17 mouse cellular contexts compared by ENCODE assay signal in genomic region chr7:131465117-131465601, GRCm38 (mm10). TPM values are rescaled to one million over a fixed set of nuclear protein-coding genes. Genes with fewer than 3 reads are reported as not detected.
DNase-seq lines count a peak whose midpoint lies in the region; ATAC-seq and TF ChIP-seq lines count a peak whose summit lies in the region.
"Had no signal": no experiment of that assay in that cellular context is flagged by ENCODE, and none has a peak within 500 bp of the region (broad histone marks: within the 10 kb centered on the region; RNA-seq: fewer than 3 reads in every experiment).

No protein-coding gene starts in this region.

- DNase-seq in forebrain, embryonic 11.5 days (ENCODE audit: low spot score): no peak
- no peak for DNase-seq in forebrain, embryonic 10.5 days (ENCODE audit: extremely low spot score, low spot score)
- DNase-seq in A20 (ENCODE audit: low read depth, low spot score): peak; percentile 10
- peak; percentile 41 for DNase-seq in embryo, embryonic 11 days
- peak; percentile 20 for DNase-seq in hindbrain, postnatal 0 days (ENCODE audit: low spot score)
- no peak for DNase-seq in right cerebral cortex, adult 18-20 months
- no peak for DNase-seq in layer of hippocampus, adult 18-20 months (ENCODE audit: low spot score in 2 of 2)
- no peak for DNase-seq in right cerebral cortex, postnatal 36 days (ENCODE audit: low spot score in 2 of 2)
- DNase-seq: cerebellum, adult 11-12 months; heart, adult 18-20 months; kidney, adult 9 months; liver, embryonic 13.5 days; thymus, postnatal 14 days had no signal

- H3K27ac ChIP-seq in forebrain, embryonic 11.5 days (ENCODE audit: low read depth, low read length): no peak overlapping the region
- no peak overlapping the region for H3K27ac ChIP-seq in forebrain, embryonic 10.5 days
- H3K27ac ChIP-seq in hindbrain, postnatal 0 days: no peak overlapping the region
- H3K27ac ChIP-seq: limb, embryonic 10.5 days; liver, embryonic 13.5 days; stomach, postnatal 0 days had no signal

- ATAC-seq in forebrain, embryonic 11.5 days (replicated peaks; ENCODE audit: low FRiP score): peak; percentile 88
- no peak for ATAC-seq in hindbrain, postnatal 0 days
- ATAC-seq: lung, postnatal 0 days had no signal

- peaks cover 19% of the 10 kb centered on the region; the same call in 1 of the 2 replicates for H3K4me1 ChIP-seq in forebrain, embryonic 11.5 days (replicated peaks; ENCODE audit: control insufficient read depth, insufficient read depth, low read length)
- peaks cover 33% of the 10 kb centered on the region for H3K4me1 ChIP-seq in forebrain, embryonic 10.5 days
- no peaks in the 10 kb centered on the region for H3K4me1 ChIP-seq in hindbrain, postnatal 0 days (ENCODE audit: insufficient read depth, low read length)
- H3K4me1 ChIP-seq: limb, embryonic 10.5 days; liver, embryonic 13.5 days; megakaryocyte, embryonic 14.5 days had no signal

- 15% methylated on average over 3 of the region's 3 CpGs for WGBS in forebrain, embryonic 11.5 days
- WGBS in forebrain, embryonic 10.5 days: 18% methylated on average over 3 of the region's 3 CpGs
- 26% methylated on average over 3 of the region's 3 CpGs for WGBS in hindbrain, postnatal 0 days

- no peak overlapping the region for H3K4me2 ChIP-seq in forebrain, embryonic 11.5 days (ENCODE audit: low read depth, low read length, severe bottlenecking)
- H3K4me2 ChIP-seq in hindbrain, postnatal 0 days (ENCODE audit: low read depth, low read length): no peak overlapping the region
- H3K4me2 ChIP-seq: liver, embryonic 13.5 days had no signal

- no peak for TF ChIP-seq CTCF in hindbrain, postnatal 0 days (IDR thresholded peaks at IDR 0.05; ENCODE audit: low read depth)

- H3K9ac ChIP-seq in forebrain, embryonic 11.5 days (ENCODE audit: low read length): no peak overlapping the region
- no peak overlapping the region for H3K9ac ChIP-seq in hindbrain, postnatal 0 days (replicated peaks; ENCODE audit: low read length)
- H3K9ac ChIP-seq: liver, embryonic 13.5 days had no signal

- no peaks in the 10 kb centered on the region for H3K36me3 ChIP-seq in forebrain, embryonic 11.5 days (ENCODE audit: control insufficient read depth, insufficient read depth, low read length)
- H3K36me3 ChIP-seq in forebrain, embryonic 10.5 days (replicated peaks): no peaks in the 10 kb centered on the region
- H3K36me3 ChIP-seq in hindbrain, postnatal 0 days (ENCODE audit: insufficient read depth, low read length): no peaks in the 10 kb centered on the region
- H3K36me3 ChIP-seq: limb, embryonic 10.5 days; liver, embryonic 13.5 days had no signal

- H3K27me3 ChIP-seq in forebrain, embryonic 11.5 days (ENCODE audit: control insufficient read depth, insufficient read depth, low read length): peaks cover 57% of the 10 kb centered on the region
- H3K27me3 ChIP-seq in forebrain, embryonic 10.5 days (ENCODE audit: poor library complexity, severe bottlenecking): peaks cover 92% of the 10 kb centered on the region
- no peaks in the 10 kb centered on the region for H3K27me3 ChIP-seq in hindbrain, postnatal 0 days (ENCODE audit: insufficient read depth, low read length)
- H3K27me3 ChIP-seq: liver, embryonic 13.5 days had no signal

- no peak overlapping the region for H3K4me3 ChIP-seq in forebrain, embryonic 11.5 days (ENCODE audit: low read depth, low read length)
- no peak overlapping the region for H3K4me3 ChIP-seq in forebrain, embryonic 10.5 days
- H3K4me3 ChIP-seq in hindbrain, postnatal 0 days (ENCODE audit: low read length): no peak overlapping the region
- H3K4me3 ChIP-seq: limb, embryonic 10.5 days; liver, embryonic 13.5 days; megakaryocyte, embryonic 14.5 days had no signal

- 0 out of 2 replicates have a peak, but pooled peaks cover 4% of the 10 kb centered on the region for H3K9me3 ChIP-seq in forebrain, embryonic 11.5 days (ENCODE audit: control insufficient read depth, low read length)
- H3K9me3 ChIP-seq in forebrain, embryonic 10.5 days: peaks cover 19% of the 10 kb centered on the region
- H3K9me3 ChIP-seq in hindbrain, postnatal 0 days (ENCODE audit: low read length): no peaks in the 10 kb centered on the region
- H3K9me3 ChIP-seq: limb, embryonic 10.5 days had no signal

RNA-seq across cellular contexts. Expression of gene Acadsb, which starts 54.8 kb away (rescaled TPM):
- 74.1 and 74.6 TPM in 2 replicates for polyA plus RNA-seq in forebrain, embryonic 11.5 days (2014; fragmentation: Nextera tagmentation; extraction: Ambion mirVana)
- 53.1 and 61.5 TPM in 2 replicates for polyA plus RNA-seq in forebrain, embryonic 10.5 days (2016; fragmentation: Nextera tagmentation; extraction: Ambion mirVana)
- total RNA-seq in hindbrain, postnatal 0 days (2014; rRNA removed): 24.2 and 27.3 TPM in 2 replicates
- 76.1 and 82.8 TPM in 2 replicates for polyA plus RNA-seq in hindbrain, postnatal 0 days (2015; fragmentation: Nextera tagmentation; extraction: Ambion mirVana)
- 100 to 1,000 TPM; 107 to 108 TPM for total RNA-seq in layer of hippocampus, adult 18-20 months (2021)

RNA-seq across cellular contexts. Expression of gene Ikzf5, which starts 54.8 kb away (rescaled TPM):
- polyA plus RNA-seq in forebrain, embryonic 11.5 days (2014; fragmentation: Nextera tagmentation; extraction: Ambion mirVana): 24.3 and 24.7 TPM in 2 replicates
- 14.6 and 15.5 TPM in 2 replicates for polyA plus RNA-seq in forebrain, embryonic 10.5 days (2016; fragmentation: Nextera tagmentation; extraction: Ambion mirVana)
- total RNA-seq in hindbrain, postnatal 0 days (2014; rRNA removed): 14.3 and 16.1 TPM in 2 replicates
- 10.2 and 11.3 TPM in 2 replicates for polyA plus RNA-seq in hindbrain, postnatal 0 days (2015; fragmentation: Nextera tagmentation; extraction: Ambion mirVana)
- total RNA-seq in layer of hippocampus, adult 18-20 months (2021): 10 to 100 TPM; 47.7 to 50.9 TPM

Comparison
In these comparisons a context has a peak if more than half of its experiments do, and no peak if none do; other contexts are left out.
1. DNase-seq: peak in A20 (single experiment), embryo, embryonic 11 days (single experiment) and hindbrain, postnatal 0 days (single experiment); none in forebrain, embryonic 11.5 days (single experiment), forebrain, embryonic 10.5 days (single experiment), right cerebral cortex, adult 18-20 months (single experiment), layer of hippocampus, adult 18-20 months (0 of 2) and right cerebral cortex, postnatal 36 days (0 of 2).